Comparison of ENCODE assay signal across 8 mouse cellular contexts in genomic region chr14:40789110-40789509, GRCm38 (mm10).
DNase-seq lines count a peak whose midpoint lies in the region; ATAC-seq and TF ChIP-seq lines count a peak whose summit lies in the region.

No protein-coding gene starts in this region.

- TF ChIP-seq EP300 in ES-Bruce4 (IDR thresholded peaks at IDR 0.05; ENCODE audit: insufficient read depth, low read depth, low read length): no peak
- TF ChIP-seq EP300 in lung, postnatal 0 days (IDR thresholded peaks at IDR 0.05): no peak

- DNase-seq in heart, postnatal 10 days: peak; percentile 8 to 24
- DNase-seq in heart, postnatal 25 days (ENCODE audit: low spot score): no peak
- DNase-seq in lung, postnatal 0 days (ENCODE audit: low spot score): peak; percentile 22
- DNase-seq in frontal cortex, postnatal 14 days (ENCODE audit: low spot score in 2 of 2): no peak

- no peak overlapping the region for H3K4me2 ChIP-seq in hindbrain, embryonic 16.5 days (ENCODE audit: low read length)
- H3K4me2 ChIP-seq in lung, postnatal 0 days (replicated peaks; ENCODE audit: low read depth, low read length): no peak overlapping the region

- 21% methylated on average over 3 of the region's 3 CpGs for WGBS in hindbrain, embryonic 16.5 days
- 24% methylated on average over 3 of the region's 3 CpGs for WGBS in lung, postnatal 0 days

- no peak overlapping the region for H3K4me3 ChIP-seq in ES-Bruce4 (ENCODE audit: low read depth, low read length)
- H3K4me3 ChIP-seq in hindbrain, embryonic 16.5 days (ENCODE audit: low read length): no peak overlapping the region
- no peak overlapping the region for H3K4me3 ChIP-seq in lung, postnatal 0 days (ENCODE audit: low read depth, low read length)

- ATAC-seq in common myeloid progenitor, adult 5-6 weeks (replicated peaks; ENCODE audit: low read depth, poor library complexity, severe bottlenecking): peak; percentile 56; the same call in 1 of the 2 replicates
- peak; percentile 75 for ATAC-seq in hindbrain, embryonic 16.5 days
- ATAC-seq in lung, postnatal 0 days: no peak; the same call in 1 of the 2 replicates
- ATAC-seq in activated CD4-positive, CD25-positive, alpha-beta regulatory T cell, adult 4 months: no peak

- no peaks in the 10 kb centered on the region for H3K27me3 ChIP-seq in ES-Bruce4 (ENCODE audit: control insufficient read depth, insufficient read depth, low read length, poor library complexity, severe bottlenecking)
- H3K27me3 ChIP-seq in hindbrain, embryonic 16.5 days (replicated peaks; ENCODE audit: control insufficient read depth, insufficient read depth, low read length): no peaks in the 10 kb centered on the region
- H3K27me3 ChIP-seq in lung, postnatal 0 days (replicated peaks; ENCODE audit: insufficient read depth, low read length): no peaks in the 10 kb centered on the region

- no peaks in the 10 kb centered on the region for H3K36me3 ChIP-seq in ES-Bruce4 (ENCODE audit: control insufficient read depth, insufficient read depth, low read length, poor library complexity, severe bottlenecking)
- H3K36me3 ChIP-seq in hindbrain, embryonic 16.5 days (ENCODE audit: control insufficient read depth, insufficient read depth, low read length): no peaks in the 10 kb centered on the region
- no peaks in the 10 kb centered on the region for H3K36me3 ChIP-seq in lung, postnatal 0 days (ENCODE audit: insufficient read depth, low read length)

- H3K4me1 ChIP-seq in ES-Bruce4 (ENCODE audit: control insufficient read depth, insufficient read depth, low read length): no peaks in the 10 kb centered on the region
- no peaks in the 10 kb centered on the region for H3K4me1 ChIP-seq in hindbrain, embryonic 16.5 days (ENCODE audit: control insufficient read depth, insufficient read depth, low read depth, low read length)
- no peaks in the 10 kb centered on the region for H3K4me1 ChIP-seq in lung, postnatal 0 days (ENCODE audit: insufficient read depth, low read depth, low read length)

- TF ChIP-seq CTCF in ES-Bruce4 (IDR thresholded peaks at IDR 0.05; ENCODE audit: low read depth, low read length): peak; percentile 83
- peak; percentile 68 for TF ChIP-seq CTCF in lung, postnatal 0 days (IDR thresholded peaks at IDR 0.05)

- no peak for TF ChIP-seq POLR2A in ES-Bruce4 (IDR thresholded peaks at IDR 0.05; ENCODE audit: insufficient read depth, low read length)

- no peaks in the 10 kb centered on the region for H3K9me3 ChIP-seq in ES-Bruce4 (replicated peaks; ENCODE audit: control insufficient read depth, insufficient read depth, low read length, poor library complexity, severe bottlenecking)
- H3K9me3 ChIP-seq in hindbrain, embryonic 16.5 days (ENCODE audit: control insufficient read depth, low read length): no peaks in the 10 kb centered on the region
- H3K9me3 ChIP-seq in lung, postnatal 0 days (ENCODE audit: low read length): no peaks in the 10 kb centered on the region

- no peak overlapping the region for H3K9ac ChIP-seq in ES-Bruce4 (ENCODE audit: low read depth, poor library complexity, severe bottlenecking)
- no peak overlapping the region for H3K9ac ChIP-seq in hindbrain, embryonic 16.5 days (ENCODE audit: low read depth, low read length)
- no peak overlapping the region for H3K9ac ChIP-seq in lung, postnatal 0 days (replicated peaks; ENCODE audit: low read depth)

- H3K27ac ChIP-seq in ES-Bruce4 (ENCODE audit: insufficient read depth, low read length): no peak overlapping the region
- H3K27ac ChIP-seq in hindbrain, embryonic 16.5 days (ENCODE audit: low read depth, low read length): no peak overlapping the region
- no peak overlapping the region for H3K27ac ChIP-seq in lung, postnatal 0 days (ENCODE audit: low read length)

- intact Hi-C loops in heart, postnatal 10 days (cut with DNase I): no loop called here
- intact Hi-C loops in heart, postnatal 25 days (cut with DNase I): no loop called here

Comparison
In these comparisons a context has a peak if more than half of its experiments do, and no peak if none do; other contexts are left out.
1. DNase-seq: peak in heart, postnatal 10 days (2 of 2) and lung, postnatal 0 days (single experiment); none in heart, postnatal 25 days (single experiment) and frontal cortex, postnatal 14 days (0 of 2).
2. ATAC-seq: peak in common myeloid progenitor, adult 5-6 weeks (single experiment) and hindbrain, embryonic 16.5 days (single experiment); none in lung, postnatal 0 days (single experiment) and activated CD4-positive, CD25-positive, alpha-beta regulatory T cell, adult 4 months (single experiment).